Mouse (Mus musculus): ENCODE results near the gene Ahcy. TPM values are rescaled to one million over a fixed set of nuclear protein-coding genes. Genes with fewer than 3 reads are reported as not detected.

Gene Ahcy
- polyA plus RNA-seq (2012; rRNA removed) = 129 and 146 TPM in 2 replicates

DNA sequence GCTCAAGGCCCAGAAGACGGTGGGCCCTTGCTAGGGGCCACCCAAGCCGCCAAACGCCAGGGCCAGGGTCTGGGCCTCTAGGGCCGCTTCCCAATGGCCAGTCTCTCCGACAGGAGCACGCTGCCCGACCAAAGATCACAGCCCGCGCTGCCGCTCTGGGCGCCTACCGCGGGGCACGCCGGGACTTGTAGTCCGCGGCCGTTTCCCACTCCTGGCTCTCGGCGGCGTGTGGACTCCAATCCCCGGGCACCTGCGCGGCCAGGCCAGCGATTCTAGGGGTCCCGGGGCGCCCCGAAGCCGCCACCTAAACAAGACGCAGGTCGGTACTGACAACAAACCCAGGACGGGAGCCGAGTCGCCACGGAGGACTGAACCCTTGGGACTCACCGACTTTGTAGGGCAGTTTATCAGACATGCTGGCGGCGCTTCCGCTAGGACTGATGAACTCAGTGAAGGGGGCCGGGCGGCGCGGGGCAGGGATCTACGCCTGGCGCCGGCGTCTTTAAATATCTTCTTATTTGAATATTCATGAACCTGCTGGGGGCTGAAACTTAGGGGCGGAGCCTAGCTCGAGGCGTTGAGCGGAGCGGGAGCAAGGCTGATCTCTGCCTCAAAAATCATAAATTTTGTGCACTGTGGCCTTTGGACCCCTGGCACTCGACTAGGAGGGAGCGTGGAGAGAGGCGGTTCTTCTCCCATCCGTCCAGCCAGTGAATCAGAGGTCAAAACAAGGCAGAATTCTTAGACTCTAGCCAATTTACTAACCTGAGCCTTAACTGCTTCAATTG, at the start of gene Ahcy:
Gene Ahcy, minus strand, starts transcription at position 520 of the 788 bp plus-strand sequence.

DNA sequence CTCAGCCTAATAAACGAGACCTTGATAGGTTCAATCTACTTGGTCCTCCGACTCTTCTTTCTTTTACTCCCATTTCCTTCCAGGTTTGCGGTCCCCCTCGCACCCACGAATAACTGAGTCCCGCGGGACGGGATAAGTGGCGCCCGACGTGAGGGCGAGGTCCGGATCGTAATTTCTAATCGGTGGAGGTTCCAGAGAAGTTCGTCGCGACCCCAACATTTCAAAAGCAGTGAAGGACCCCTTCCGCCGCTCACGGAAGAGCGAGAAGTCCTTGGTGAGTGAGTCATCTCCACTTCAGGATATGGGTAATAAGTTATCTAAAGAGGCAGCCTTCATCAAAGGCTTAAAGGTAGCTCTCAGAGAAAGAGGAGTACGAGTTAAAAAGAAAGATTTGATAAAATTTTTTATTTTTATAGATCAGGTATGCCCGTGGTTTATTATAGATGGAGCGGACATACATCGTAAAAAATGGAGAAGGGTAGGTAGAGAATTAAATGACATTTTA, 56.0 kb downstream of the Ahcy start, which contains the start of gene Gm14226:
Gene Gm14226, plus strand, starts transcription at position 16 of the 505 bp plus-strand sequence.

Other genes starting within 250 kb of the Ahcy start
- gene Eif2s2, start 181.6 kb downstream of the Ahcy start, polyA plus RNA-seq (2012; rRNA removed) = 11.9 and 12.6 TPM in 2 replicates
- 0.03 and 0.08 TPM in 2 replicates for gene Gm14226, start 56.2 kb downstream of the Ahcy start, polyA plus RNA-seq (2012; rRNA removed)
- gene Itch, start 59.0 kb upstream of the Ahcy start, polyA plus RNA-seq (2012; rRNA removed) = 6.4 and 6.8 TPM in 2 replicates
- 147 and 158 TPM in 2 replicates for gene Dynlrb1, start 162.0 kb upstream of the Ahcy start, polyA plus RNA-seq (2012; rRNA removed)
- 350 and 351 TPM in 2 replicates for gene Map1lc3a, start 201.8 kb upstream of the Ahcy start, polyA plus RNA-seq (2012; rRNA removed)